Mouse (Mus musculus): ENCODE results near the gene Morc3.

Gene Morc3

DNA sequence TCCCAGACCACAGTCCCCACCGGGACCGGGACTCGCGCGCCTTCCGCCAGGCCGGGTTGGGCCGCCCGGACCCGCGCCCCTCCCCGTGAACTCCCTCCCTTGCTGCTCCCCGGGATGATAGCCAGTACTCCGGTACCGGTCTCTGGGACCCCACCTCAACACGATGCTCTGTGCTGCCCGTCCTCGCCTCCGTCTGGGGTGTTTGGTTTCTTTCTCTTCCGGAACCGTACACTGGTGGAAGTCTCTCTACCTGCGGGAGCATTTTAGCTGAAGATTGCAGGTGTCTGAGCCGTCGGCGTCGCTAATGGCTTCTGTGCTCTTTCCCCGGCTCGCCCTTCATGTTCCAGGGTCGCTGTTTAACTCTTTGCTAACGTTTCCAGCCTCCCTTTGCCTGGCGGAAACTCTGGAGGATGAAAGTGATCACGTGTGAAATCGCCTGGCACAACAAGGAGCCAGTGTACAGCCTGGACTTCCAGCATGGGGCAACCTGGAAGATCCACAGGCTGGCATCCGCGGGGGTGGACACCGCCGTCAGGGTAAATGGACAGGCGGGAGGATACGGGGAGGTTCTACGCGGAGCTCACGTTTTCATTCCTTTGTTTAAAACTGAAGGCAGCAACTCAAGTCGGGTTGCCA is 52.3 kb downstream of the Morc3 start:
- peak; percentile 70 for DNase-seq (ENCODE audit: low spot score)

DNA sequence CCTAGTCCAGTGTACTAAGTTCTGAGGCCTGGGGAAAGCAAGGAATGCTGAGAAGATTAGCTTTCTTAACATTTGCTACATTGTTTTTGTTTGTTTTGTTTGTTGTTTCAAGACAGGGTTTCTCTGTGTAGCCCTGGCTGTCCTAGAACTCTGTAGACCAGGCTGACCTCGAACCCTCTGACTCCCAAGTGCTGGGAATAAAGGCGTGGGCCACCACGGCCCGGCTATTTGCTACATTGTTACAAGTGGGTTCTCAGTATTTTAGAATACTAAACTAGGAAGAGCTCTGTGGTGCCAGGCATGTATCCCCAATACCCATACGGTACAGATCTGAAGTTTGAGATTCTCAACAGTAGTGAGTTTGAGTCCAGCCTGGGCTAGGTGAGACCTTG is 52.8 kb downstream of the Morc3 start:
- DNase-seq (ENCODE audit: low spot score) = no peak

DNA sequence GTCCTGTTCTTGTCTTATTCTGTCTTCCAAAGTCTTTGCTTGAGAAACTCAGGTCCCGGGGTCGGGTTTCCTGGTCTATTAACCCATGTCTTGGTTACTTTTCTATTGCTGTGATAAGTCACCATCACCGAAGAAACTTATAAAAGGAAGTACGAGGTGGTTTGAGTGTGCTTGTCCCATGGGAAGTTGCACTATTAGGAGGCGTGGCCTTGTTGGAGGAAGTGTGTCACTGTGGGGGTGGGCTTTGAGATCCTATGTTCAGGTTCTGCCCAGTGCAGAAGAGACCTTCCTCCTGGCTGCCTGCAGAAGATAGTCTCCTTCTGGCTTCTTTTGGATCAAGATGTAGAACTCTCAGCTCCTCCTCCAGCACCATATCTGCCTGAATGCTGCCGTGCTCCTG is 56.6 kb downstream of the Morc3 start:
- DNase-seq (ENCODE audit: low spot score) = no peak

DNA sequence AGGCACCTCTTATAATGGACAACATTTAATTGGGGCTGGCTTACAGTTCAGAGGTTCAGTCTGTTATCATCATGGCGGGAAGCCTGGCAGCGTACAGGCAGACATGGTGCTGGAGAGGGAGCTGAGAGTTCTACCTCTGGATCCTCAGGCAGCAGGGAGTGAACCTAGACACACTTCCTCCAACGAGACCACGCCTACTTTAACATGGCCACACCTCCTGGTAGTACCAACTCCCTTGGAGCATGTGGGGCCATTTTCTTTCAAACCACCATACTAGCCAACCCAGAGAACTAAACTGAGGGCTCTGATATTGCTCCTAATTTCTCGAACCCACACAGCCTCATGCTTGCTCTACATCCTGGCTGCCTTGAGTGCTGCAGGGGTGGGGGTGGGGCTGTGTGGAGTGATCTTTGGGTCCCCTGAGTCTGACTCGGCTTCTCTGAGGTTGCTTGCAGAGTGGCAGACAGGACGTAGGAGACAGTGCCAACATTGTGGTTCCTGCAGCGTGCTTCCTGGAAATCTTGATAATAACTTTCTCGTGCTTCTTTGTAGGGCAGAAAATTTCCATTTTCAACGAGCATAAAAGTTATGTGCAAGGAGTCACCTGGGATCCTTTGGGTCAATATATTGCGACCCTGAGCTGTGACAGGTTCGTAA is 59.2 kb downstream of the Morc3 start:
- DNase-seq (ENCODE audit: low spot score) = no peak

DNA sequence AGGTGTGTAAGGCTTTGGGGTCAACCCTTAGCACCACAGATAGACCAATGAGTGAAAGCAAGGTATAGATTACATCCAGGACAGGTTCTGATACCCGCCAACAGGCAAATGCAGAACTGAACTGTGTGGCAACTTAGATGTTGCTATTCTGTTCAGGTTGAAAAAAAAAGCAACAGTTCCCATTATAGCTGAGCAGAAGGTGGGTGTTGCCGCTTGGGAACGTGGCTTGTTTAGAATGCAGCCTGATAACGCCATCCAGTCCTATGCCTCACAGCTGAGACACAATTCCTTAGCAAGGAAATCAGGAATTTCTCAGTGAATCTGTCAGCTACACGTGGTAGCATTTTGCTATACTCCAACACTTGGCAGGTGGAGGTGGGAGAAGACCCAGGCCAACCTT is 61.4 kb downstream of the Morc3 start:
- no peak for DNase-seq (ENCODE audit: low spot score)

DNA sequence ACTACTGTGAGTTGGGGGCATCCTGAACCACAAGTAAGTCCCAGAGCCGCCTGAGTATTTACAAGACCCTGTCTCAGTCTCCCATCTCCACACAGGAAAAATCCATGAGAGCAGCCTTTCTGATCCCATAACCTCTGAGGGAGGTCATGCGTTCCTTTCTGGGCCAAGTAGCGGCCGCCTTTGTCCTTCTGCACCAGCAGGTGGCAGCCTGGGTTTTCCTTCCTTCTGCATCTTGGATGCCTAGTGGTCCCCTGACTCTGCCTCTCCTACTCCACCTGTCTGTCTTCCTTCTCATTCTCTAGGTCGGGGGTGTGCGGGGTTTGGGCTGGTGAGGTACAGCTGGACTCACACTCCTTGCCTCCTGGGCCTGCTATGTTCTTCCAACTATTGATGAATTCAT is 71.1 kb downstream of the Morc3 start:
- peak; percentile 29 for DNase-seq (ENCODE audit: low spot score)

DNA sequence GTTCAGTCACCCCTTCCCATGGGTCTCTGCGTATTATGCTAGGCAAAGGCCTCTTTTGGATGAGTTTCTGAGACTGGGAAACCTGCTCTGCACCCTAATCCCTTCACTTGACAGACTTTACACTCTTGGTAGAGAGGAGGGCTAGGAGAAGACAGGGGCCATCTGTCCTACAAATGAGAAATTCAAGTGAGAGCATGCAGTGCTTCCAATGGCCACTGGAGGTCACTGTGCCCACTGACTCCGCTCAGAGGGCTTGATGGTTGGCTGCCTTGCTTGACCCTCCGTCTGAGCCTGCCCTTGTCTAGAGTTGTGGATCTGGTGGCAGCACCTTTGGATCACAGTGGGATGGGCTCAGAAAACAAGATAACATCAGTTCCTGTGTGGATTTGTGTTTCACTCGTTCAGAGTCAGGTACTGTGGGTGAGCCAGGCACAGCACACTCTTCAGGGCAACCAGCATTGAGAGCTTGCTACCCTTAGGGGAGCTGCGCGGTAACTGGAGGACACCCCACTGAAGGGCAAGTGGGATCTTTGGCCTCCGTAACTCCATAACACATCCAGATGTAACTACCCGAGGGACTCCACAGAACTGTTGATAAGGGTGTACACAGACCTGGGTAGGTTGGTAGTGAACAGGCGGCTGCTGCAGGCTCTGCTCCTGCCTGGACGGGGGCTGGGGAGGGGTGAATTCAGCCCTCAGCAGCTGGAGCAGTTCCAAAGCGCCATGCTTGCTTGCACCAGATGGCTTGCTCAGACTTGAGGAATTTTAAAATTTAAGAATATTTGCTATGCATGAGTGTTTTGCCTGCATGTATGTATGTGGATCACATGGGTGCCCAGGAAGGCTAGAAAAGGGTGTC is 74.5 kb downstream of the Morc3 start:
- peak; percentile 86 for DNase-seq (ENCODE audit: low spot score)

DNA sequence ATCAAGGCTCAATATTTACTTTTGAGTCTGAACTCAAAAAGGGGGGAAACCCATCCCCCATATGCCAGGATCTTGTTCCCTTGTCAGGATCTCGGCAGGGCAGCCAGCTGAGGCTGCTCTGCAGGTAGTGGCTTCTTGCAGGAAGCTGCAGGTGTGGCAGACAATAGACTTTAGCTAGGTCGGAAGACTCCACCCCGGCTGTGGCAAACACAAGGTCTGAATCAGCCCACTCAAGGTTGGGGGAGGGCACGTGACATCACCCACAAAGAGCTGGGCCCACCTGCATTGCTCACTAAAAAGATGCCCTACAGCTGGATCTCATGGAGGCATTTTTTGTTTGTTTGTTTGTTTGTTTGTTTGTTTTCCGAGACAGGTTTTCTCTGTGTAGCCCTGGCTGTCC is 75.8 kb downstream of the Morc3 start:
- DNase-seq (ENCODE audit: low spot score) = no peak

DNA sequence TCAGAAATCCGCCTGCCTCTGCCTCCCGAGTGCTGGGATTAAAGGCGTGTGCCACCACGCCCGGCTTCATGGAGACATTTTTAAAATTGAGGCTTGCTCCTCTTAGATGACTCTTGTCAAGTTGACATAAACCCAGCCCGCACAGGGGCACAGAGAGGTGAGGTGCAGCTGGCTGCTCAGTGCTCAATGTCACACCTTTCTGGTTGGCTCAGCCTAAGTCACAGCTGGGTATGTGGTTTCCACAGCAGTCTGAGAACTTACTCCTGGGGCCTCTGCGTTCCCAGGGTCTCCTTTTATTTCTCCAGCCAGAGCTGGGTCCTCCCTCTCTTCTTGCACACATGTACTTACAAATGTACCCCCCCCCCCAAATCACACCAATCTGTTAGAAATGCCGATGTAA is 76.3 kb downstream of the Morc3 start:
- DNase-seq (ENCODE audit: low spot score) = no peak

DNA sequence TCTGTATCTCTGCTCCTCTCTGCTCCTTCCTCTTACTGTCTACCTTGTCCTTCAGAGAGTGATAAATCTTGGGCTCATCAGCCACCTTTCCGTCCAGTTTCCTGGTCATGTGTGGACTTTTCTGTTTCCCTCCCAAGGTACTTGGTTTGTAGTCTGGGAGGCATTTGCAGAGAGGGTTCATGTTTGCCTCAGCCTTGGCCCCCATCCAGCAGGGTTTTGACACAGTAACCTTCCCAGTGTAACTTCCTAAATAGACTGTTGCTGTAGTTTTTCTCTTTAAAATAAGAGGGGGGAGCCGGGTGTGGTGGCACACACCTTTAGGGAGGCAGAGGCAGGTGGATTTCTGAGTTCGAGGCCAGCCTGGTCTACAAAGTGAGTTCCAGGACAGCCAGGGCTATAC is 78.0 kb downstream of the Morc3 start:
- DNase-seq (ENCODE audit: low spot score) = no peak

DNA sequence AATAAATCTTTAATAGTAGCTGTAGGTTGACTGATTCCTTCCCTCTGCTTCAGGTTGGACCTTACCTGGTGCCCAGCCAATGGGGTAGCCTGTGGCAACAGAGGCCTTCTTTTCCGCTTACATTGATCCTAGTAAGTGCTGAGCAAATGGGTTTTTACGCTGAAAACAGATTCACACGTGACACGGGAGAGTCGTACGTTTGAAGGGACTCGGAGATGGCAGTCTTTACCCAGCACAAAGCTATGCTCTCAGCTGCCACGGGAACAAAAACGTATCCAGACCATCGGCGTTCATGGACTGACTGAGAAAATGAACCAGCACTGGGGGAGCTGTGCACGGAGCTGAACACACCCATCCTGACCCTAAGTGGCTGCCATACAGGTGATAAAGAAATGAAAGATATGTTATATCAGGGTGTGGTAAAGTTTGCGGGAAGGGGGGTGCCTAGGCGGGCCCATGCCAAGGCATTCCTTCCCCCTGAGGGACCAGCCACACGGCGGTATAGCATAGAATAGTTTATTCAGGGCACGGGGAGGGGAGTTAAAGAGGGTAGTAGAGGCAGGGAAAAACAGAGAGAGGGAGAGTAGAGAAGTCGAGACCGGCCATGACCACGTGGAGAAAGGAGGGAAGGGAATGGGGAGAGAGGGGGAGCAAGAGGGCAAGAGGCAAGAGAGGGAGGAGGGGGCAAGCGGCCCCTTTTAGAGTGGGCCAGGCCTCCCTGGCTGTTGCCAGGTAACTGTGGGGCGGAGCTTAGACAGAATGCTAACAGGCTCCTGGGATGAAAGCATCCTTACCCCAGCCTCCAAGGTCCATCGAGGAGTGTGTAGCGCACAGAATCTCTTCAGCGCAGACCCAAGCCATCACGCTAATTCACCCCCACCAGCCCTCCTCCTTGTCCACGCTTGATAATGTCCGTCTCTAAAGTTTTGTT is 79.1 kb downstream of the Morc3 start:
- no peak for DNase-seq (ENCODE audit: low spot score)

DNA sequence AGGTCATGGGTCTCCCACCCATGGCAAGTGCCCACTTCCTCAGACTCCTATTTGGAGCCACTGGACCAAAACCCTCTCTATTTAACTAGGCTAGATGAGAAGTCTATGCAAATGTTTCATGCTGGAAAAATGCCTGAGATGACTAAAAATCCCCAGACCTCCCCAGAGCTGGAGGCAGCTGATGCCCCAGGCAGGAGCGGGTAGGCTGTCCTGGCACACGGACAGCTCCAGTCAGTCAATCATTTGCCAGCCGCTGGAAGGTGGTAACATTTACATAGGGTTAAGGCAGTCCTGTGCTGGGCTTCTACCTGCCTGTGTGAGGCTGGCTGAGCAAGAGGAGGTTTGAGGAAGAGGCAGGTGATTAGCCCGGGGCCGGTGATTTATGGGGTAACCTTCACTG is 80.2 kb downstream of the Morc3 start:
- no peak for DNase-seq (ENCODE audit: low spot score)

DNA sequence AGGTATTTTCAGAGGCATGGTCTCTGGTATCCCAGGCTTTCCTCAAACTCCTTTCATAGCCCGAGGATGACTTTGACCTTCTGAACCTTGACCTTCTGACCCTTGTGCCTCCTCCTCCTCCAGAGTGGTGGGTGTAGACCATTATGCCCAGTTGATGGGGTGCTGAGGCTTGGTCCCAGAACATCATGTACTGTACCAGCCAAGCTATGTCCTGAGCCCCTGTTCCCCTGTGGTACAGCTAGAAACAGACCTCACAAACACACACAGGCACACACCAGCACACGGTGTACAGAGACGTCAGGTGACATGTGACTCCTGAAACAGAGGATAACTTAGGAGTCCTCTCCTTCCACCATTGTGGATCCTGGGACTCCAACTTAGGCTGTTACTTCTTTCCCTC is 80.9 kb downstream of the Morc3 start:
- DNase-seq (ENCODE audit: low spot score) = no peak

DNA sequence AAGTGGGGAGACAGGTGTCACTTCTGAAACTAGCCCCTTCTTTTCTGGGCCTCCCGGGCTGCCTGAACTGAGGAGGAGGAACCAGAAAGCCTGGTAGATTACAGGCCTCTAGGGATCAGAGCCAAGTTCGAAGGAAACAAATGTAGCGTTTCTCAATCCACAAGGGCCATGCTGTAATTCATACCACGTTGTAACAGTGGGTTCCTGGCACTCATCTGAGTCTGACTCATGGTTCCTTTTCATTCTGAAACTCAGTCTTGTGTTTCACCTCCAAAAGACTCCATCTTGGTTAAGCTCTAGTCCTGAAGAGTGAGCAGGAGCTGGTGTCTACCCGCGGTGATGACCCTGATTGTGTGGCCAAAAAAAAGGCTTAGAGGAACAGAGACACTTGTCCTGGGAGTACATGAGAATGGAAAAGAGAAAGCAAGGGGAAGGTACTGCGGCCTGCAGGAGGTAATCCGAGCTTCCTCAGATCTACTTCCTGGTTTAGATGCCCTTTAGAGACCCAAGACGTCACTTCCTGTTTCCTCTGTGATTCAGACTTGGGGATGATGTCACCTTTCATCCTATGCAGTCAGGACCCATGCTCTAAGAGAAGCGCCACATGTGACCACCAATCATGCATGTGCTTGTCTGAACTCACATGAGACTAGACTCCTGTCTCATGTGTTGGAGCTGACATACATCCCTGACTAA is 82.1 kb downstream of the Morc3 start:
- no peak for DNase-seq (ENCODE audit: low spot score)

DNA sequence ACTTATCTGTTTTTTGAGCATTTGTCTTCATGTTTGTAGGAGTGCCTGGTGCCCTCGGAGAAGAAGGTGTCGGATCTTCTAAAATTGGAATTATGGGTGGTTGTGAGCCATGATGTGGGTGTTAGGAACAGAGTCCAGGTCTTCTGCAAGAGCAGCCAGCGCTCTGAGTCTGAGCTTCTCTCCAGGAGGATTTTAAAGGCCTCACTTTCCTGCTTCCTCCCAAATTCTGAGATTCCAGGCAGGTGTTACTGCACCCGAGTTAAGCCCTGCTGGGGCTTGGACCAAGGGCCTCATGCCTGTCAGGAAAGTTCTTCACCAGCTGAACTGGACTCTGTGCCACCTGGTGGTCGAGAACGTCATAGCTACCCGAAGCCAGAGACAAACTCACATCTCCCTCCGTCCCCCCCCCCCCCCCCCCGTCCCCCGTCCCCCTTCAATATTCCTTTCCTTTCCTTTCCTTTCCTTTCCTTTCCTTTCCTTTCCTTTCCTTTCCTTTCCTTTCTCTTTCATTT is 83.5 kb downstream of the Morc3 start:
- DNase-seq (ENCODE audit: low spot score) = peak; percentile 60

DNA sequence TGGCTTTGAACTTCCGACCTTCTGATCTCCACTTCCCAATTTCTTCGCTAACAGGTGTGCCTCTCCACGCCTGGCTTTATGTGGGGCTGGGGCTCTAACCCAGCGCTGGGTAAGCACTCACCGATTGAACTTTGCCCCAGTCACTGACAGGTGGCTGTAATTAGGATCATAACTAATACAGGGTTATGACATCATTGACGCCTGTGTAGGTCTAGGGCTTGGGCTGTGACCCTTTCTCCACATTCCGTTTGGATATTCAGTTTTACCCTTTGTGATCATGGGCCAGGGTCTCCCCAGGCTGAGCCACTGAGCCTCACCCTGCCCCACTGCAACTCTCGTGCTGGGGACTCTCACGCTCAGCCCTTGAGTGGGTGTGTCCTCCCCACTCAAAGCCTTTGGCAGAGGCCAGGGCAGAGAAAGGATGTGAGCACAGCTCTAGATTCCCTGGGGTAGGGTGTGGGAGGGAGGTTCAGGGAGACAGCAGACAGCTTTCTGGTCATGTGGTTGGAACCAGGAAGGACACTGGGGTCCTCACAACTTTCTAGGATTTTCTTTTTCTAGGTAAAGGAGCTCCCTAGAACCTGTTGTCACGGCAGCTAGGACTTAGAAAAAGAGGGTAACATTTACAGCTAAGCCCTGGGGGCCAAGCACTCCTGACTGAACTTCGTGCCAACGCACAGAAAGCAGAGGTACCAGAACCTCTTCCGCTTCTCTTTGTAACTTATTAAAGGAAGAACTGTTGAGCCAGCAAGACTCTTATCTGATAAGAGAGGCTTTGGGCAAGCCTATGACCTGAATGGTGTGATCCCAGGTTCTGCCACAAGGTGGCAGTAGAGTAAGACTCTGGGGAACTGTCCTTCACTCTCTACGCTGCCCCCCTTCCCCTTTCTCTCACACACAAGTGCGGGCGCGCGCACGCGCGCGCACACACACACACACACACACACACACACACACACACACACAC is 86.1 kb downstream of the Morc3 start:
- peak; percentile 93 for DNase-seq (ENCODE audit: low spot score)

DNA sequence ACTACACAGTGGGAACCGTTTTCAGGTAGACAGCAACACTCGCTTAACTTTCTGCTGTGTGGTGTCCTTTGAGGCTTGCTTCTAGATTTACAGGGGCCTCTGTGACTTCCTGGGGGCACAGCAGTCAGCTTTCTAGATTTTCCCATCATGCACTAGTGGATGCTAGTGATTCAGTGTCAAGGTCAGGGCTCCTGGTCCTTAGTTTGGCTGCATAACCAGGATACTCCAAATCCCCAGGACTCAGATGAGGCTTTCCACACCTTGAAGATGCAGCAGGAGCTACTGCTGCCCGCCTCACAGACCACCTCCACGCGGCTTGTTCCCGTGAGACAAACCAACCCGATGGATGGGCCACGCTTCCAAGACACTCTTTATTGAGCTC is 86.7 kb downstream of the Morc3 start:
- DNase-seq (ENCODE audit: low spot score) = no peak

DNA sequence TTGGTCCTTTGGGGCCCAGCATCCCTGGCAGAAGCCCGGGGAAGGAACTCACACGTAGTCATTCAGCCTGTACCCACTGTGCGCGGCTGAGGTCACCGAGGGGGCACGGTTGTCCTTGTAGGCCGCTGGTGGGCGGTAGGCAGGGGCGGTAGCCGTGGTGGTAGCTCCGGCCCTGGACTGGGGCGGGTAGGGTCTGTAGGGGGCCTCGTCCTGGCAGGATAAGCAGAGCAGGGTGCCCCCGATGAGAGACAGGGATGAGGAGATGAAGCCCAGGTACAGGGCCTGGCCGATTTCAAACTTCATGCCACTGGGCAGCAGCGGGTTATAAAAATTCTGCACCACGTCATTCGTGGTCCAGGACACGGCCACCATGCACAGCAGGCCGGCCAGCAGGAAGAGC is 87.3 kb downstream of the Morc3 start:
- no peak for DNase-seq (ENCODE audit: low spot score)

DNA sequence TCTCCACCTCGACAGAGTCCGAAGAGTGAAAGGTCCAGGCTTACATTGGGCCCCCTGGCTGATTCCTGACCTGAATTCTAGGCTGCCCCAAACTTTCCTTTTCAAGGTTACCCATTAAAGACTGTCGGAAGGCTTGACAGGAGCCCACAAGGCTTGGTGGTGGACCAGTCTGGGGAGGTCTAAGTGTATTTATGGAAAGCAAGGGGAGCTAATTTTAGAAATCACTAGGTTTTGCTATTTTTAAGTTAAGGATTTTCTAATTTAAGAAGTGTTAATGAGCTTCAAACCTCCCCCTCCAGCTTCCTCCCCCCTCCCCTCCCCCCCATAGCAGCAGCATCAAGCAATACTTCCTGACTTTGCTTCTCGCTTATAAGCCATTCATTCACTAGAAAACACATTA is 88.8 kb downstream of the Morc3 start:
- no peak for DNase-seq (ENCODE audit: low spot score)

DNA sequence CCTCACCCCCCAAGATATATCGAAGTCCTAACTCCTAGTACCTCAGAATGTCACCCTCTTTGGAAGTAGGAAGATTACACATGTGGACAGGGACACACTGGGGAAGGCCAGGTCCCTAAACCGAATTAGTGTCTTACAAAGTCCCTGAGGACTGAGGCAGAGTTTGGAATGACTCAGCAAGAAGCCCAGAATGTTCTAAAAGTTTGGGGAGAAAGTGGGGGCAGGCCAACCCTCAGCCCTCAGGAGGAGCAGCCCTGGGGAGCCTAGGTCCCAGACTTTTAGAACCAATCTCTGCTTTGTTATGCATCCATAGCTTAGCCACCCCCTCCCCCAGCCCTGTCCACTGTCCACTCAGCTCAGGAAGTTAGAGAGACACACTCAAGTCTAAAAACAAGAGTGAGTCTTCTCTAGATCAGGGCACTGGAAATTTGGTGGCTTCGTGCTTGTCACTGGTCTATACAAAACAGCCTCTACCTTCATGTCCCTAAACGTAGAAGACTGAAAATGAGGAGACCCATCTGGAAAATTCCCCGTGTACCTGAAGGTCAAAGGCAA is 91.0 kb downstream of the Morc3 start:
- no peak for DNase-seq (ENCODE audit: low spot score)
